Mouse (Mus musculus) C2C12 (cell line): ENCODE data around the gene Hectd1. TPM values are rescaled to one million over a fixed set of nuclear protein-coding genes. Genes with fewer than 3 reads are reported as not detected.

Source experiments
- H3K27me3 ChIP-seq: one replicate; pipeline ENCODE4 v1.6.1; 2011; ENCODE audit not compliant: control insufficient read depth, insufficient read depth, insufficient read length
- H3K36me3 ChIP-seq: one replicate; pipeline ENCODE4 v1.6.1; 2011; ENCODE audit not compliant: control insufficient read depth, insufficient read depth
- H3K4me3 ChIP-seq: one replicate; pipeline ENCODE4 v1.5.1; 2011; ENCODE audit warnings: mild to moderate bottlenecking, control low read depth; ENCODE audit not compliant: poor library complexity, insufficient read depth, severe bottlenecking
- H3K79me2 ChIP-seq: one replicate; pipeline ENCODE4 v1.6.1; 2011; ENCODE audit not compliant: control insufficient read depth, insufficient read depth
- H3K79me3 ChIP-seq: one replicate; pipeline ENCODE4 v1.6.1; 2011; ENCODE audit warnings: low read depth, control low read depth
- H3ac ChIP-seq: one replicate; pipeline ENCODE3; 2011; ENCODE audit warnings: low read depth; ENCODE audit not compliant: control insufficient read depth, insufficient read length
- CEBPB ChIP-seq: IDR thresholded peaks from one replicate; pipeline ENCODE4 v1.6.1; 2011; ENCODE audit warnings: low read depth, mild to moderate bottlenecking, control low read depth, moderate library complexity
- CTCF ChIP-seq: IDR thresholded peaks from one replicate; pipeline ENCODE4 v1.5.1; 2011; ENCODE audit not compliant: control insufficient read depth, insufficient read depth, insufficient read length
- FOSL1 ChIP-seq: IDR thresholded peaks from one replicate; pipeline ENCODE4 v1.8.0; 2011; ENCODE audit warnings: mild to moderate bottlenecking, low read length; ENCODE audit not compliant: poor library complexity, insufficient read depth, severe bottlenecking
- MAX ChIP-seq: IDR thresholded peaks from one replicate; pipeline ENCODE4 v1.6.1; 2011; ENCODE audit warnings: mild to moderate bottlenecking, control low read depth
- MYOD1 ChIP-seq: IDR thresholded peaks from one replicate; pipeline ENCODE4 v1.6.1; 2011; ENCODE audit warnings: low read depth; ENCODE audit not compliant: control insufficient read depth, insufficient read length
- MYOG ChIP-seq: IDR thresholded peaks from one replicate; pipeline ENCODE4 v1.6.1; 2011; ENCODE audit not compliant: control insufficient read depth, insufficient read length; ENCODE audit errors: extremely low read depth
- USF1 ChIP-seq: IDR thresholded peaks from one replicate; pipeline ENCODE4 v1.6.1; 2011; ENCODE audit warnings: low read depth, mild to moderate bottlenecking, control low read depth, moderate library complexity
- polyA plus RNA-seq: library from polyadenylated mRNA; unstranded; fragments of >200 nt; fragmentation: generic; extraction: Trizol; gene quantifications from one replicate; pipeline ENCODE4 v1.2.1, GENCODE M21; 2012; ENCODE audit warnings: missing spikeins

Gene Hectd1
- polyA plus RNA-seq, 1 experiment = 17.4 TPM

DNA sequence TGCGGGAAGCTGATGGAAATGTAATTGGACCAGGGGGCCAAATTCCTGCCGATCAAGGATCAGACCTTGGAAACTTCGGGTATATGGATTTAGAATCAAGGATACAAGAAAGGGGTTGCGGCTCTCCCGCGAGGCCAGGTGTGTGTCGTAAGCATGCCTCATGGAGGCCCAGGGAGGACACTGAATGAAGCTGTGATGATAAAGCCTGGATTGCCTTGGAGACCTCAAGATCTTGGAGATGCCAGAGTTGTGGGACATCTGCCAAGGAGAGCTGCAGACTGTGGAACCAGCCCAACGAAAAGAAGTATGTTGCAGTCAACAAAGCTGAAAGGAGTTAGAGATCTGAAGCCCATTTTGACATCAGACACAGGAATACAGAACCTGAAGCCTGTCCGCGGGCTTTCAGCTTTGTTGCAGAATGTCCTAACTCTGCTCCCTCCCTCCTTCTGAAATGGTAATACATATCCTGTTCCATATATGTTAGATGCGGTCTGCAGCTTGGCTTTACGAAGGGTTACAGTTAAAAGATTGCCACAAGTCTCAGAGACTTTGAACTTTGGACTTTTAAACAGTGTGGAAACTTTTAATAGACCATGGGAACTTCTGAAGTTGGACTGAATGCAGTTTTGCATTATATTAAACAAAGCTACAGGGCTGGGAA lies 73.3 kb downstream of the Hectd1 start:
- no peak overlapping the region for H3K4me3 ChIP-seq

DNA sequence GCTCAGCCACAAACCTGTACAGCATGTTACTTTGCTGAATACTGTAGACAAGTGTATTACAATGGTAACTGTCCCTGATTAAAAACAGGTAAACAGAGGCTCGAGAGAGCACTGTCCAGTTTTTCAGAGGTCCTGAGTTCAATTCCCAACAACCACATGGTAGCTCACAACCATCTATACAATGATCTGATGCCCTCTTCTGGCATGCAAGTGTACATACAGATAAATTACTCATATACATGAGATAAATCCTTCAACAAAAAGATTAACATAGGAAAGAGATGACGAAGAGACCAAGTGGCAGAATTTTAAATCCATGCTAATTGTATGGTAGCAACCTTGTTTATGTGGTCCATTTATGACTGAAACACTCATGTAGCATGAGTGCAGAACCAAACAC lies 82.0 kb downstream of the Hectd1 start:
- Histone ChIP-seq H3ac (no peak overlapping the region), H3K79me2 (no peaks in the 10 kb centered on the region), H3K36me3 (peaks cover 91% of the 10 kb centered on the region), H3K4me3 (no peak overlapping the region), H3K27me3 (no peaks in the 10 kb centered on the region), H3K79me3 (peaks cover 5% of the 10 kb centered on the region)
- no peak for TF ChIP-seq MYOG
- no peak for TF ChIP-seq CEBPB
- no peak for TF ChIP-seq CTCF
- no peak for TF ChIP-seq MYOD1
- no peak for TF ChIP-seq FOSL1
- no peak for TF ChIP-seq USF1
- TF ChIP-seq MAX = no peak

More for the DNA sequence above, 73.3 kb downstream of the Hectd1 start:
- Histone ChIP-seq H3K27me3 (no peaks in the 10 kb centered on the region), H3K79me2 (no peaks in the 10 kb centered on the region), H3K36me3 (peaks cover 96% of the 10 kb centered on the region), H3ac (no peak overlapping the region), H3K79me3 (no peaks in the 10 kb centered on the region)
- TF ChIP-seq CTCF (no peak), USF1 (no peak), MYOG (no peak), MYOD1 (no peak), MAX (no peak), CEBPB (no peak), FOSL1 (no peak)

- Histone ChIP-seq H3K27me3 (no peaks in the 10 kb centered on the region), H3K79me2 (no peaks in the 10 kb centered on the region), H3K4me3 (no peak overlapping the region), H3K36me3 (peaks cover 72% of the 10 kb centered on the region), H3ac (no peak overlapping the region), H3K79me3 (peaks cover 5% of the 10 kb centered on the region)
- TF ChIP-seq MYOG (no peak), FOSL1 (no peak), CTCF (no peak), CEBPB (no peak), MYOD1 (no peak), MAX (no peak), USF1 (no peak)
Observed at GRCm38 (mm10) chr12:51744957-51745356, 84.4 kb downstream of the Hectd1 start.

DNA sequence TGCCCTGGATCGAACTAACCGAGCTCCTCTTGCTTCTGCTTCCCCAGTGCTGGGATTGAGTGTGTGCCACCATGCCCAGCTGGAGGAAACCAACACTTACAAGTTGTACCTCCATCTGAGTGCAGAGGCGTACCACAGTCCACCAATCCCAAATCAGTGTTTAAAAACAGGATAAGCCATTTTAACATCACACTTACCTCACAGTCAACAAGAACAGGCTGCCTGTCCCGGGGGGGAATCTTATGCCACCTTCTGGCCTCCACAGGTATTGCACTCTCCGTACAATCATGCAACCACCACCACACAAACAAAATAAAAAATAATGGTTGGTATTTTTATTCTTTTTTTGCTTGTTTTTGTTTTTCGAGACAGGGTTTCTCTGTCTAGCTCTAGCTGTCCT lies 87.6 kb downstream of the Hectd1 start:
- Histone ChIP-seq H3K79me3 (peaks cover 2% of the 10 kb centered on the region), H3K36me3 (peaks cover 44% of the 10 kb centered on the region), H3ac (no peak overlapping the region), H3K79me2 (no peaks in the 10 kb centered on the region), H3K27me3 (no peaks in the 10 kb centered on the region), H3K4me3 (no peak overlapping the region)
- no peak for TF ChIP-seq MYOG
- TF ChIP-seq MAX = no peak
- TF ChIP-seq USF1 = no peak
- no peak for TF ChIP-seq CTCF
- TF ChIP-seq MYOD1 = no peak
- TF ChIP-seq CEBPB = no peak
- TF ChIP-seq FOSL1 = no peak

DNA sequence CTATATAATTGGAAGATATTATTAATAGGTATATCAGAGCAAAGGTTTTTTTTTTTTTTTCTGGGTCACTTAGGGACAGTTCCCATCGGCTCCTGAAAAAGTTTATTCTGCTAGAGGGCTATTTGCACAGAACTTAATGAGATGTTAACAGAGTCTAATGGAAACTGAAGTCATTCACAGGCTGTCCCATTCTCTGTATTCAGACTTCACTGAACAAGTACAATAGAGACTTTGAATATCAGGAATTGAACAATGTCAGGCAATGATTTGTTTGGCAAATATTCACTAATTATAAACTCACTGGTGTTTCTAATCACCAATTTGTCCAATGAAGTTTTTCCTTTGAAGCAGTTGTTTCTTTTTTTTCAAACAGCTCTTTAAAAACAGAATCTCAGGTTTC lies 92.5 kb downstream of the Hectd1 start:
- no peak for TF ChIP-seq CTCF
- no peak for TF ChIP-seq MYOD1
- no peak for TF ChIP-seq CEBPB
- no peak for TF ChIP-seq USF1
- no peak for TF ChIP-seq MYOG
- no peak for TF ChIP-seq MAX
- no peak for TF ChIP-seq FOSL1
- Histone ChIP-seq H3K4me3 (no peak overlapping the region), H3K79me3 (no peaks in the 10 kb centered on the region), H3ac (no peak overlapping the region), H3K27me3 (no peaks in the 10 kb centered on the region), H3K36me3 (peaks cover 5% of the 10 kb centered on the region), H3K79me2 (no peaks in the 10 kb centered on the region)

DNA sequence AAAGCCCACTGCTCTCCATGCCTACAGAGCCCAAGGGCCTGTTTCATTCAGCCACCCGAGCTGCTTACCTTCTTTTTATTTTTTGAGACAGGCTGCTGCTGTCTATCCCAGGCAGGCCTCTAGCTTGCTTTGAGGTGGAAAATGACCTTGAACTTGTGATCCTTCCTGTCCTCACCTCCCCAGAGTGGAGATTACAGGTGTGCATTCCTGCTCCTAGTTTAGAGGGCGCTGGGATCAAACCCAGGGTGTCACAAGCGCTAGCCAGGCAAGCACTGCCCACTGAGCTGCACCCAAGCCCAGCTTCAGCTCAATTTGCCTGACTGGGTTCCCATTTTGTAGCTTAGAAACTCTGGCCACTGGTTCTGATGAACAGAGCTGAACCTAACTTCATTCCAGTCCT lies 93.0 kb downstream of the Hectd1 start:
- Histone ChIP-seq H3ac (no peak overlapping the region), H3K27me3 (no peaks in the 10 kb centered on the region), H3K36me3 (peaks cover 2% of the 10 kb centered on the region), H3K79me2 (no peaks in the 10 kb centered on the region), H3K4me3 (no peak overlapping the region), H3K79me3 (no peaks in the 10 kb centered on the region)
- TF ChIP-seq USF1 (no peak), MAX (no peak), MYOD1 (no peak), CEBPB (no peak), MYOG (no peak), CTCF (no peak), FOSL1 (no peak)
